Mouse (Mus musculus): ENCODE results near the gene Hcfc1r1. TPM values are rescaled to one million over a fixed set of nuclear protein-coding genes. Genes with fewer than 3 reads are reported as not detected.

Gene Hcfc1r1
- polyA plus RNA-seq, 1 experiment from 2014 or later = 150 TPM

DNA sequence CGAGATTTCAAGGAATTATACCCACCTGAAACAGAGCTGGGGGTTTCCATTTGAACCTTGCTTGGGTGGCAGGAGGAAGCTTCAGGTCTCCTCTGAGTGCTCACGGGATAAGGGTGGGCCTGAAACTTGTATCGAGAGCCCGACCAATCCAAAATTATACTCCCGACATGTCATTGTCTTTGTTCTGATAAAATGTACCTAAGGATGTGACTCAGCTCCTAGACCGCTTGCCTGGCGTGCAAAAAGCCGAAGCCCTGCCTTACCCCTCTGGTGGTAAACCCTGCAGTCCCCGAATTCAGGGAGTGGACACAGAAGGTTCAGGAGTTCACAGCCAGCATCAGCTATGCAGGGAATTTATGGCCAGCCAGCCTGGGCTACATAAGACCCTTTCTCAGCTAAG lies 6.9 kb downstream of the Hcfc1r1 start:
- H3K27me3 ChIP-seq (replicated peaks; ENCODE audit: control insufficient read depth, insufficient read depth, low read length) = peaks cover 62% of the 10 kb centered on the region
- 75% methylated on average over 9 of the region's 9 CpGs for WGBS
- H3K4me2 ChIP-seq (ENCODE audit: low read length) = no peak overlapping the region
- H3K9me3 ChIP-seq (ENCODE audit: control insufficient read depth, low read length) = no peaks in the 10 kb centered on the region
- H3K9ac ChIP-seq (ENCODE audit: low read depth, low read length) = no peak overlapping the region
- no peak overlapping the region for H3K27ac ChIP-seq (ENCODE audit: low read depth, low read length)
- no peak overlapping the region for H3K4me3 ChIP-seq (ENCODE audit: low read length)
- no peak for ATAC-seq
- no peaks in the 10 kb centered on the region for H3K36me3 ChIP-seq (ENCODE audit: control insufficient read depth, insufficient read depth, low read length)
- peaks cover 25% of the 10 kb centered on the region for H3K4me1 ChIP-seq (ENCODE audit: control insufficient read depth, insufficient read depth, low read depth, low read length)

DNA sequence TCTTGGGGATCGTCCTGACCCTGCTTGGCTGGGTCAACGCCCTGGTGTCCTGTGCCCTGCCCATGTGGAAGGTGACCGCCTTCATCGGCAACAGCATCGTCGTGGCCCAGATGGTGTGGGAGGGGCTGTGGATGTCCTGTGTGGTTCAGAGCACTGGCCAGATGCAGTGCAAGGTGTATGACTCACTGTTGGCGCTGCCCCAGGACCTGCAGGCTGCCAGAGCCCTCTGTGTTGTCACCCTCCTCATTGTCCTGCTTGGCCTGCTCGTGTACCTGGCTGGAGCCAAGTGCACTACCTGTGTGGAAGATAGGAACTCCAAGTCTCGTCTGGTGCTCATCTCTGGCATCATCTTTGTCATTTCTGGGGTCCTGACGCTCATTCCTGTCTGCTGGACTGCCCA lies 7.7 kb downstream of the Hcfc1r1 start:
- Histone ChIP-seq H3K9ac (ENCODE audit: low read depth, low read length) (no peak overlapping the region), H3K36me3 (ENCODE audit: control insufficient read depth, insufficient read depth, low read length) (no peaks in the 10 kb centered on the region), H3K4me1 (ENCODE audit: control insufficient read depth, insufficient read depth, low read depth, low read length) (peaks cover 20% of the 10 kb centered on the region), H3K4me2 (ENCODE audit: low read length) (no peak overlapping the region), H3K4me3 (ENCODE audit: low read length) (no peak overlapping the region), H3K9me3 (ENCODE audit: control insufficient read depth, low read length) (no peaks in the 10 kb centered on the region), H3K27me3 (replicated peaks; ENCODE audit: control insufficient read depth, insufficient read depth, low read length) (peaks cover 55% of the 10 kb centered on the region), H3K27ac (ENCODE audit: low read depth, low read length) (no peak overlapping the region)
- no peak for ATAC-seq
- WGBS = 73% methylated on average over 10 of the region's 10 CpGs

- no peak overlapping the region for H3K4me3 ChIP-seq (ENCODE audit: low read length)
- no peak for ATAC-seq
- peaks cover 52% of the 10 kb centered on the region for H3K27me3 ChIP-seq (replicated peaks; ENCODE audit: control insufficient read depth, insufficient read depth, low read length)
- H3K9ac ChIP-seq (ENCODE audit: low read depth, low read length) = no peak overlapping the region
- H3K36me3 ChIP-seq (ENCODE audit: control insufficient read depth, insufficient read depth, low read length) = no peaks in the 10 kb centered on the region
- no peak overlapping the region for H3K27ac ChIP-seq (ENCODE audit: low read depth, low read length)
- no peak overlapping the region for H3K4me2 ChIP-seq (ENCODE audit: low read length)
- no peaks in the 10 kb centered on the region for H3K9me3 ChIP-seq (ENCODE audit: control insufficient read depth, low read length)
- H3K4me1 ChIP-seq (ENCODE audit: control insufficient read depth, insufficient read depth, low read depth, low read length) = peaks cover 10% of the 10 kb centered on the region
- WGBS = 60% methylated on average over 4 of the region's 4 CpGs
Measured at GRCm38 (mm10) chr17:23682092-23682491, 8.7 kb downstream of the Hcfc1r1 start.

GRCm38 (mm10) chr17:23682530-23682929 lies 9.1 kb downstream of the Hcfc1r1 start:
- 70% methylated on average over 3 of the region's 3 CpGs for WGBS
- Histone ChIP-seq H3K27me3 (replicated peaks; ENCODE audit: control insufficient read depth, insufficient read depth, low read length) (peaks cover 52% of the 10 kb centered on the region), H3K9ac (ENCODE audit: low read depth, low read length) (no peak overlapping the region), H3K9me3 (ENCODE audit: control insufficient read depth, low read length) (no peaks in the 10 kb centered on the region), H3K4me2 (ENCODE audit: low read length) (no peak overlapping the region), H3K36me3 (ENCODE audit: control insufficient read depth, insufficient read depth, low read length) (no peaks in the 10 kb centered on the region), H3K27ac (ENCODE audit: low read depth, low read length) (no peak overlapping the region), H3K4me3 (ENCODE audit: low read length) (no peak overlapping the region), H3K4me1 (ENCODE audit: control insufficient read depth, insufficient read depth, low read depth, low read length) (peaks cover 8% of the 10 kb centered on the region; the same call in 1 of the 2 replicates)
- no peak for ATAC-seq

DNA sequence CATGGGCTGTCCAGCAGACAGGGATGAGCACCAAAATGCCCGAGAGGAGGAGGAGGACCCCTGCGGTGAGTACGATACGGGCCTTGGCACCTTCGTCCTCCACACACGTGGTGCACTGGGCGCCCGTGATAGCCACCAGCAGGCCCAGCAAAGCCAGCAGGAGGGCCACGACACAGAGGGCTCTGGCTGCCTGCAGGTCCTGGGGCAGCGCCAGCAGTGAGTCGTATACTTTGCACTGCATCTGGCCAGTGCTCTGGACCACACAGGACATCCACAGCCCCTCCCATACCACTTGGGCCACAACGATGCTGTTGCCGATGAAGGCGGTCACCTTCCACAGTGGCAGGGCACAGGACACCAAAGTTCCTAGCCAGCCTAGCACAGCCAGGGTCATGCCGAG lies 9.8 kb downstream of the Hcfc1r1 start:
- no peak for ATAC-seq

GRCm38 (mm10) chr17:23683856-23684672 lies 10.7 kb downstream of the Hcfc1r1 start, which contains the start of gene Cldn9:
Cldn9 (minus strand) TSS chr17:23684026.
- H3K4me1 ChIP-seq (ENCODE audit: control insufficient read depth, insufficient read depth, low read depth, low read length) = peaks cover 6% of the 10 kb centered on the region; the same call in 1 of the 2 replicates
- peaks cover 45% of the 10 kb centered on the region for H3K27me3 ChIP-seq (replicated peaks; ENCODE audit: control insufficient read depth, insufficient read depth, low read length)
- no peaks in the 10 kb centered on the region for H3K36me3 ChIP-seq (ENCODE audit: control insufficient read depth, insufficient read depth, low read length)
- H3K4me3 ChIP-seq (ENCODE audit: low read length) = no peak within 1 kb of the TSS
- H3K4me2 ChIP-seq (ENCODE audit: low read length) = no peak within 1 kb of the TSS
- H3K9ac ChIP-seq (ENCODE audit: low read depth, low read length) = no peak within 1 kb of the TSS
- no peak within 1 kb of the TSS for H3K27ac ChIP-seq (ENCODE audit: low read depth, low read length)
- WGBS = 15% methylated on average over 15 of the region's 15 CpGs
- ATAC-seq = 0 out of 2 replicates have a peak, but pooled peaks have one; percentile 51
- H3K9me3 ChIP-seq (ENCODE audit: control insufficient read depth, low read length) = no peaks in the 10 kb centered on the region

More for the DNA sequence above, 9.8 kb downstream of the Hcfc1r1 start:
- Histone ChIP-seq H3K9me3 (ENCODE audit: control insufficient read depth, low read length) (no peaks in the 10 kb centered on the region), H3K4me1 (ENCODE audit: control insufficient read depth, insufficient read depth, low read depth, low read length) (peaks cover 6% of the 10 kb centered on the region; the same call in 1 of the 2 replicates), H3K27ac (ENCODE audit: low read depth, low read length) (no peak overlapping the region), H3K4me3 (ENCODE audit: low read length) (no peak overlapping the region), H3K4me2 (ENCODE audit: low read length) (no peak overlapping the region), H3K36me3 (ENCODE audit: control insufficient read depth, insufficient read depth, low read length) (no peaks in the 10 kb centered on the region), H3K9ac (ENCODE audit: low read depth, low read length) (no peak overlapping the region), H3K27me3 (replicated peaks; ENCODE audit: control insufficient read depth, insufficient read depth, low read length) (peaks cover 51% of the 10 kb centered on the region)
- 27% methylated on average over 15 of the region's 15 CpGs for WGBS

- H3K4me3 ChIP-seq (ENCODE audit: low read length) = no peak overlapping the region
- no peaks in the 10 kb centered on the region for H3K36me3 ChIP-seq (ENCODE audit: control insufficient read depth, insufficient read depth, low read length)
- no peak for ATAC-seq
- H3K27me3 ChIP-seq (replicated peaks; ENCODE audit: control insufficient read depth, insufficient read depth, low read length) = peaks cover 11% of the 10 kb centered on the region
- H3K27ac ChIP-seq (ENCODE audit: low read depth, low read length) = no peak overlapping the region
- H3K4me1 ChIP-seq (ENCODE audit: control insufficient read depth, insufficient read depth, low read depth, low read length) = peaks cover 5% of the 10 kb centered on the region
- H3K9ac ChIP-seq (ENCODE audit: low read depth, low read length) = no peak overlapping the region
- H3K9me3 ChIP-seq (ENCODE audit: control insufficient read depth, low read length) = no peaks in the 10 kb centered on the region
- no peak overlapping the region for H3K4me2 ChIP-seq (ENCODE audit: low read length)
- 88% methylated on average over 1 of the region's 1 CpGs for WGBS
Measured at GRCm38 (mm10) chr17:23694491-23694890, 21.1 kb downstream of the Hcfc1r1 start.

GRCm38 (mm10) chr17:23695801-23696200 lies 22.4 kb downstream of the Hcfc1r1 start:
- no peak for ATAC-seq
- no peaks in the 10 kb centered on the region for H3K9me3 ChIP-seq (ENCODE audit: control insufficient read depth, low read length)
- WGBS = 16% methylated on average over 3 of the region's 3 CpGs
- H3K36me3 ChIP-seq (ENCODE audit: control insufficient read depth, insufficient read depth, low read length) = no peaks in the 10 kb centered on the region
- H3K4me3 ChIP-seq (ENCODE audit: low read length) = no peak overlapping the region
- no peak overlapping the region for H3K4me2 ChIP-seq (ENCODE audit: low read length)
- H3K9ac ChIP-seq (ENCODE audit: low read depth, low read length) = no peak overlapping the region
- peaks cover 11% of the 10 kb centered on the region for H3K27me3 ChIP-seq (replicated peaks; ENCODE audit: control insufficient read depth, insufficient read depth, low read length)
- peaks cover 7% of the 10 kb centered on the region for H3K4me1 ChIP-seq (ENCODE audit: control insufficient read depth, insufficient read depth, low read depth, low read length)
- no peak overlapping the region for H3K27ac ChIP-seq (ENCODE audit: low read depth, low read length)

- H3K9ac ChIP-seq (ENCODE audit: low read depth, low read length) = peak overlapping the region; percentile 74
- H3K4me3 ChIP-seq (ENCODE audit: low read length) = peak overlapping the region; percentile 83
- WGBS = under 1% methylated on average over 81 of the region's 101 CpGs
- H3K4me1 ChIP-seq (ENCODE audit: control insufficient read depth, insufficient read depth, low read depth, low read length) = peaks cover 7% of the 10 kb centered on the region
- H3K36me3 ChIP-seq (ENCODE audit: control insufficient read depth, insufficient read depth, low read length) = no peaks in the 10 kb centered on the region
- H3K27ac ChIP-seq (ENCODE audit: low read depth, low read length) = peak overlapping the region; percentile 75
- H3K27me3 ChIP-seq (replicated peaks; ENCODE audit: control insufficient read depth, insufficient read depth, low read length) = peaks cover 11% of the 10 kb centered on the region
- no peaks in the 10 kb centered on the region for H3K9me3 ChIP-seq (ENCODE audit: control insufficient read depth, low read length)
- ATAC-seq = no peak; the same call in 1 of the 2 replicates
- peak overlapping the region; percentile 97 for H3K4me2 ChIP-seq (ENCODE audit: low read length)
Measured at GRCm38 (mm10) chr17:23699131-23700077, 26.0 kb downstream of the Hcfc1r1 start.

Measured in hindbrain, embryonic 16.5 days (tissue).